Mouse (Mus musculus) heart, adult 2 months (tissue): ENCODE measurements around the gene Tex2.

Experiments used
- CTCF ChIP-seq: fragments of 200-600 bp; IDR thresholded peaks from 2 replicates; pipeline ENCODE4 v1.8.1; 2022; ENCODE audit warnings: antibody characterized with exemption, mild to moderate bottlenecking, moderate library complexity
- EP300 ChIP-seq: fragments of 200-500 bp; IDR thresholded peaks from 2 replicates; pipeline ENCODE4 v1.6.1; 2011; ENCODE audit warnings: low read depth, low read length, control low read depth; ENCODE audit not compliant: insufficient read depth

DNA sequence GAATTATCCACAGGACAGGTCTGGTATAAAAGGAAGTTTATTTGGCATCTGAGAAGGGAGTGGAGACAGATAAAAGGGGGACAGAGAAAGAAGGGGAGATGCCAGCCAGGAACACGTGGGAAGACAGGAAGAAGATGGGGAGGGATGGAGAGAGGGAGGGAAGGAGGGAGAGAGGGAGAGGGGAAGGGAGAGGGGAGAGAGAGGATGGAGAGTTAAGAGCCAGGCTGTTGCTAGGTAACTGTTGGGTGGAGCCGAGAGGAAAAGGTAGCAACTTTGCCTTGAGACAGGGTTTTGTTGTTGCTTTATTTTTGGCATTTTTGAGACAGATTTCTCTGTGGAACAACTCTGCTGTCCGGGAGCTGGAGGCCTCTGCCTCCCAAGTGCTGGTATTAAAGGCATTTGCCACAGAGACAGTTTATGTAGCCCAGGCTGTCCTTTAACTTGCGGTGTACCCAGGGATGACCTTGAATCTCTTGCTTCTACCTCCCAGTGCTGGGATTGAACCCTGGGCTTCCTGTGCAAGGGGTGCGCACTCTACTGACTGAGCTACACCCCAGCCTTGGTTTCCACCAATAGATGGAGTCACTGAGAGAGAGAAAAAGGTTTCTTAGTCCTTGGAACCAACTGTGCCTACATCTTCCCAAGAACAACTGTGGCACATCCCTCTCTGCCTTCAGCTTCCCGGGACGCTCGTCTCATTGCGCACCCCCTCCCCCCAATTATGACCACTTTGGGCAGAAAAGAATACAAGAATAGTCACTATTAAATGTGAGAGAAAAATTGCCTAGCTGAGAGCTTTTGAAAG, 25.5 kb upstream of the Tex2 start:
- no peak for TF ChIP-seq CTCF
- no peak for TF ChIP-seq EP300
